Mouse (Mus musculus) embryonic facial prominence, embryonic 14.5 days (tissue): ENCODE measurements around the gene Mrpl53. TPM values are rescaled to one million over a fixed set of nuclear protein-coding genes. Genes with fewer than 3 reads are reported as not detected.
A peak's percentile ranks its signal among the peaks of the same experiment; 100 is the strongest.

ENCODE experiments used
- ATAC-seq: fragments of 200-750 bp; cut with Nextera tagmentation; 2 replicates; pipeline ENCODE4 v1.8.0; 2017; ENCODE audit warnings: low read depth, moderate number of reproducible peaks, moderate TSS enrichment
- DNase-seq: peaks from one replicate; pipeline ENCODE4 v3.0.0-alpha.2; 2015; ENCODE audit warnings: low spot score
- H3K27ac ChIP-seq: fragments of 300-500 bp; sonication (generic); replicated peaks from 2 replicates; pipeline ENCODE4 v1.5.1; 2014; ENCODE audit warnings: low read depth, mild to moderate bottlenecking, low read length, moderate library complexity
- H3K27me3 ChIP-seq: fragments of 300-500 bp; sonication (generic); replicated peaks from 2 replicates; pipeline ENCODE4 v1.6.1; 2014; ENCODE audit warnings: low read length; ENCODE audit not compliant: control insufficient read depth, insufficient read depth
- H3K36me3 ChIP-seq: fragments of 300-500 bp; sonication (generic); 2 replicates; pipeline ENCODE4 v1.6.1; 2014; ENCODE audit warnings: low read length, mixed read lengths; ENCODE audit not compliant: control insufficient read depth, insufficient read depth
- H3K4me1 ChIP-seq: fragments of 300-500 bp; sonication (generic); 2 replicates; pipeline ENCODE4 v1.6.1; 2014; ENCODE audit warnings: antibody characterized with exemption, low read length; ENCODE audit not compliant: control insufficient read depth, insufficient read depth
- H3K4me2 ChIP-seq: fragments of 300-500 bp; sonication (generic); 2 replicates; pipeline ENCODE4 v1.6.1; 2014; ENCODE audit warnings: low read depth, mild to moderate bottlenecking, low read length, moderate library complexity, mixed read lengths
- H3K4me3 ChIP-seq: fragments of 300-500 bp; sonication (generic); 2 replicates; pipeline ENCODE4 v1.5.1; 2014; ENCODE audit warnings: low read depth, mild to moderate bottlenecking, low read length
- H3K9ac ChIP-seq: fragments of 300-500 bp; sonication (generic); 2 replicates; pipeline ENCODE4 v1.6.1; 2014; ENCODE audit warnings: low read depth, mild to moderate bottlenecking, low read length, moderate library complexity, mixed read lengths
- H3K9me3 ChIP-seq: fragments of 300-500 bp; sonication (generic); 2 replicates; pipeline ENCODE4 v1.6.1; 2016; ENCODE audit warnings: low read length; ENCODE audit not compliant: control insufficient read depth
- WGBS: fragments of 180-500 bp; shearing (Covaris S2); extraction: QIAGEN DNeasy Blood & Tissue Kit; methylation state at CpG from one replicate; pipeline ENCODE4 v1.1.7; 2014; 5-methylcytosine and 5-hydroxymethylcytosine counted together
- polyA plus RNA-seq: library from polyadenylated mRNA; unstranded; fragments of >200 nt; fragmentation: Nextera tagmentation; extraction: Ambion mirVana; gene quantifications from 2 replicates; pipeline ENCODE4 v1.2.1, GENCODE M21; 2014

The Mrpl53 gene
- polyA plus RNA-seq, 1 experiment from 2014 or later: 145 TPM

GRCm38 (mm10) chr6:83116373-83117164 is 7.7 kb downstream of the Mrpl53 start:
- peak overlapping the region; percentile 60 for H3K4me3 ChIP-seq
- no peaks in the 10 kb centered on the region for H3K27me3 ChIP-seq
- no peak for ATAC-seq
- H3K4me2 ChIP-seq: peak overlapping the region; percentile 74
- no peak for DNase-seq
- H3K9ac ChIP-seq: peak overlapping the region; percentile 85
- H3K9me3 ChIP-seq: no peaks in the 10 kb centered on the region
- 0 out of 2 replicates have a peak overlapping the region, but pooled peaks have one; percentile 77 for H3K27ac ChIP-seq
- peaks cover 27% of the 10 kb centered on the region for H3K36me3 ChIP-seq
- H3K4me1 ChIP-seq: peaks cover 19% of the 10 kb centered on the region
- WGBS: 73% methylated on average over 11 of the region's 11 CpGs

- WGBS: 79% methylated on average over 4 of the region's 4 CpGs
- Histone ChIP-seq H3K27ac (no peak overlapping the region), H3K36me3 (peaks cover 27% of the 10 kb centered on the region), H3K9ac (no peak overlapping the region), H3K4me2 (no peak overlapping the region), H3K27me3 (no peaks in the 10 kb centered on the region), H3K9me3 (no peaks in the 10 kb centered on the region), H3K4me3 (no peak overlapping the region; the same call in 1 of the 2 replicates), H3K4me1 (peaks cover 19% of the 10 kb centered on the region)
- DNase-seq: no peak
- no peak for ATAC-seq
Measured at GRCm38 (mm10) chr6:83117165-83117438, 8.3 kb downstream of the Mrpl53 start.

GRCm38 (mm10) chr6:83117616-83118015 is 8.8 kb downstream of the Mrpl53 start:
- Histone ChIP-seq H3K4me1 (peaks cover 24% of the 10 kb centered on the region), H3K36me3 (peaks cover 27% of the 10 kb centered on the region), H3K9me3 (no peaks in the 10 kb centered on the region), H3K9ac (no peak overlapping the region), H3K4me3 (no peak overlapping the region), H3K4me2 (no peak overlapping the region), H3K27me3 (no peaks in the 10 kb centered on the region), H3K27ac (no peak overlapping the region)
- 88% methylated on average over 12 of the region's 13 CpGs for WGBS
- no peak for DNase-seq
- no peak for ATAC-seq

- DNase-seq: no peak
- H3K9me3 ChIP-seq: no peaks in the 10 kb centered on the region
- H3K4me3 ChIP-seq: no peak overlapping the region
- H3K4me1 ChIP-seq: peaks cover 28% of the 10 kb centered on the region
- 75% methylated on average over 11 of the region's 11 CpGs for WGBS
- H3K36me3 ChIP-seq: peaks cover 27% of the 10 kb centered on the region
- H3K27ac ChIP-seq: no peak overlapping the region
- H3K4me2 ChIP-seq: no peak overlapping the region
- H3K9ac ChIP-seq: no peak overlapping the region
- H3K27me3 ChIP-seq: no peaks in the 10 kb centered on the region
- no peak for ATAC-seq
Measured at GRCm38 (mm10) chr6:83118369-83118768, 9.5 kb downstream of the Mrpl53 start.

GRCm38 (mm10) chr6:83118825-83119733 is 10.2 kb downstream of the Mrpl53 start:
- ATAC-seq (no peak), DNase-seq (no peak)
- Histone ChIP-seq H3K9ac (0 out of 2 replicates have a peak overlapping the region, but pooled peaks have one; percentile 87), H3K36me3 (peaks cover 32% of the 10 kb centered on the region), H3K4me2 (peak overlapping the region; percentile 64; the same call in 1 of the 2 replicates), H3K4me3 (peak overlapping the region; percentile 70; the same call in 1 of the 2 replicates), H3K4me1 (peaks cover 32% of the 10 kb centered on the region), H3K9me3 (no peaks in the 10 kb centered on the region), H3K27me3 (no peaks in the 10 kb centered on the region), H3K27ac (peak overlapping the region; percentile 39; the same call in 1 of the 2 replicates)
- 83% methylated on average over 14 of the region's 14 CpGs for WGBS

- no peak for ATAC-seq
- H3K27ac ChIP-seq: peak overlapping the region; percentile 39; the same call in 1 of the 2 replicates
- WGBS: 75% methylated on average over 7 of the region's 7 CpGs
- no peaks in the 10 kb centered on the region for H3K9me3 ChIP-seq
- H3K9ac ChIP-seq: peak overlapping the region; percentile 87; the same call in 1 of the 2 replicates
- H3K4me3 ChIP-seq: peak overlapping the region; percentile 70; the same call in 1 of the 2 replicates
- no peak for DNase-seq
- H3K27me3 ChIP-seq: no peaks in the 10 kb centered on the region
- peaks cover 32% of the 10 kb centered on the region for H3K36me3 ChIP-seq
- H3K4me2 ChIP-seq: peak overlapping the region; percentile 64; the same call in 1 of the 2 replicates
- peaks cover 33% of the 10 kb centered on the region for H3K4me1 ChIP-seq
Measured at GRCm38 (mm10) chr6:83119734-83120051, 10.9 kb downstream of the Mrpl53 start.

GRCm38 (mm10) chr6:83120930-83121862 is 12.4 kb downstream of the Mrpl53 start, which contains the start of gene Wbp1:
TSS of gene Wbp1 (minus strand) at chr6:83121559.
- Histone ChIP-seq H3K36me3 (peaks cover 32% of the 10 kb centered on the region), H3K9me3 (no peaks in the 10 kb centered on the region), H3K4me1 (peaks cover 30% of the 10 kb centered on the region), H3K9ac (peak within 1 kb of the TSS; percentile 87), H3K27me3 (no peaks in the 10 kb centered on the region), H3K4me3 (peak within 1 kb of the TSS; percentile 70), H3K27ac (peak within 1 kb of the TSS; percentile 98), H3K4me2 (peak within 1 kb of the TSS; percentile 91)
- ATAC-seq (peak; percentile 96), DNase-seq (peak; percentile 100)
- WGBS: under 1% methylated on average over 37 of the region's 38 CpGs
